Mouse (Mus musculus) stomach, postnatal 0 days (tissue): ENCODE data around the gene Trappc5. TPM values are rescaled to one million over a fixed set of nuclear protein-coding genes. Genes with fewer than 3 reads are reported as not detected.
A peak's percentile ranks its signal among the peaks of the same experiment; 100 is the strongest.

Source experiments
- ATAC-seq: fragments of 200-750 bp; cut with Nextera tagmentation; 2 replicates; pipeline ENCODE4 v1.8.0; 2017; ENCODE audit not compliant: low FRiP score, low TSS enrichment
- DNase-seq: peaks from one replicate; pipeline ENCODE4 v3.0.0-alpha.2; 2016; ENCODE audit warnings: low spot score
- H3K27ac ChIP-seq: fragments of 300-500 bp; sonication (generic); replicated peaks from 2 replicates; pipeline ENCODE4 v1.5.1; 2014; ENCODE audit warnings: mild to moderate bottlenecking, control low read depth
- H3K27me3 ChIP-seq: fragments of 300-500 bp; sonication (generic); 2 replicates; pipeline ENCODE4 v1.6.1; 2014; ENCODE audit warnings: low read length; ENCODE audit not compliant: control insufficient read depth, insufficient read depth
- H3K36me3 ChIP-seq: fragments of 300-500 bp; sonication (generic); 2 replicates; pipeline ENCODE4 v1.6.1; 2014; ENCODE audit warnings: low read length, mixed read lengths; ENCODE audit not compliant: control insufficient read depth, insufficient read depth
- H3K4me1 ChIP-seq: fragments of 300-500 bp; sonication (generic); replicated peaks from 2 replicates; pipeline ENCODE4 v1.6.1; 2014; ENCODE audit warnings: antibody characterized with exemption; ENCODE audit not compliant: control insufficient read depth, insufficient read depth
- H3K4me2 ChIP-seq: fragments of 300-500 bp; sonication (generic); replicated peaks from 2 replicates; pipeline ENCODE4 v1.6.1; 2014; ENCODE audit warnings: low read depth, mild to moderate bottlenecking, control low read depth, moderate library complexity
- H3K4me3 ChIP-seq: fragments of 300-500 bp; sonication (generic); 2 replicates; pipeline ENCODE4 v1.5.1; 2014; ENCODE audit warnings: low read depth, low read length, control low read depth
- H3K9ac ChIP-seq: fragments of 300-500 bp; sonication (generic); 2 replicates; pipeline ENCODE4 v1.6.1; 2014; ENCODE audit warnings: mild to moderate bottlenecking, low read length, control low read depth, mixed read lengths
- H3K9me3 ChIP-seq: fragments of 300-500 bp; sonication (generic); 2 replicates; pipeline ENCODE4 v1.6.1; 2016; ENCODE audit warnings: low read length; ENCODE audit not compliant: control insufficient read depth
- CTCF ChIP-seq: IDR thresholded peaks from 2 replicates; pipeline ENCODE4 v1.5.1; 2016; ENCODE audit warnings: antibody characterized with exemption, low read depth, mild to moderate bottlenecking, moderate library complexity
- EP300 ChIP-seq: optimal IDR thresholded peaks from 2 replicates; pipeline ENCODE3; 2016; ENCODE audit warnings: antibody characterized with exemption
- WGBS: fragments of 180-500 bp; shearing (Covaris S2); extraction: QIAGEN DNeasy Blood & Tissue Kit; methylation state at CpG from one replicate; pipeline ENCODE4 v1.1.7; 2014; 5-methylcytosine and 5-hydroxymethylcytosine counted together
- polyA plus RNA-seq: library from polyadenylated mRNA; unstranded; fragments of >200 nt; fragmentation: Nextera tagmentation; extraction: Ambion mirVana; gene quantifications from 2 replicates; pipeline ENCODE4 v1.2.1, GENCODE M21; 2015

Trappc5 gene
- polyA plus RNA-seq, 1 experiment from 2014 or later, result 27.9 TPM

DNA sequence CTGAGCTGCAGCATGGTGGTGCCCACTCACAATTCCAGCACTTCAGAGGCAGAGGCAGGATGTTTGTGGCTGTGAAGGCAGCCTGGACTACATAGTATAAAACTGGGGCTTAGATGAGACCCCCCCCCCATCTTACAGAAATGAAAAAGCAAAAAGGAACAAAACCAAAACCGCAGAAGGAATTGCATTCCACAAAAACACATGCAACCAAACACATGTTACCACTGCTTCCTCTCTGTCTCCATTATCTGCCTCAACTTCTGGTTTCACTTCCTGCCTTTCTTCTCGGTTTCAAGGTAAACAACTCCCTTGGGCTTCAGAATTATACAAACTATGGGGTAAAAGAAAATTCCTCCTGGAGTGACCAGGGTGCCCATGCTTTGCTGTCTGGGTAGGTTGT is 35.5 kb downstream of the Trappc5 start:
- no peaks in the 10 kb centered on the region for H3K4me1 ChIP-seq
- H3K27ac ChIP-seq, result no peak overlapping the region
- ATAC-seq (no peak), DNase-seq (no peak)
- 30% methylated on average over 2 of the region's 2 CpGs for WGBS
- no peaks in the 10 kb centered on the region for H3K9me3 ChIP-seq
- H3K9ac ChIP-seq, result no peak overlapping the region
- TF ChIP-seq CTCF (no peak), EP300 (no peak)
- H3K36me3 ChIP-seq, result no peaks in the 10 kb centered on the region
- no peak overlapping the region for H3K4me3 ChIP-seq
- no peaks in the 10 kb centered on the region for H3K27me3 ChIP-seq
- no peak overlapping the region for H3K4me2 ChIP-seq

DNA sequence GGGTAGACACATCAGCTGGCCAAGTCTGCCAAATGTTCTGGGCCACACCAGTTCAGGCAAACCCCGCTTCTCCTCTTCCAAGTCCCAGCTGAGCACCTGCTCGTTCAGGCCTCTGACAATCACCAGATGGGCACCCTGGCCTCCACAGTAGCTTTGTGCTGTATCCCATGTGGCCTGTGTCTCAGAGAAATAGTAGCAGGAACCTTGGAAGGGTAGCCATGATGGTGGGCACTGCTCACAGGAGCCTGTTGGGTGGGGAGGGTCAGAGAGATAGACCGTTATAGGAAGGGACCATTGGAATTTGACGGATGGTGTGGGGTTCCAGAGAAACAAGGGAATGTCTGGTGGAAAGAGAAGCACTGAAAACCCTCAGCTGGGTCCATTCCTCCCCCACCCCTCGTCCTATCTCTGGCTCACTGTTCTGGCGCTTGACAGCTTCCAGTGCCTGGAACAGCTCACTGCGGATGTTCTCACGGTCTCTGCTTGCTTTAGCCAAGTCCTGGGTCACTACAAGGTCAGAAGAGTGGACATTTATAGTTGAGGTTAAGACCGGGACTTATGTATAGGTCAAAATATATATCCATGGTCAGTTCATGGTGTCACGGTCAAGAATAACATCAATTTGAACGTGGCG is 41.3 kb downstream of the Trappc5 start:
- Histone ChIP-seq H3K9me3 (no peaks in the 10 kb centered on the region), H3K27ac (no peak overlapping the region), H3K9ac (no peak overlapping the region), H3K36me3 (no peaks in the 10 kb centered on the region), H3K4me2 (no peak overlapping the region), H3K27me3 (no peaks in the 10 kb centered on the region), H3K4me3 (no peak overlapping the region), H3K4me1 (no peaks in the 10 kb centered on the region)
- no peak for DNase-seq
- TF ChIP-seq EP300 (no peak), CTCF (no peak)
- 65% methylated on average over 12 of the region's 12 CpGs for WGBS
- ATAC-seq, result no peak

DNA sequence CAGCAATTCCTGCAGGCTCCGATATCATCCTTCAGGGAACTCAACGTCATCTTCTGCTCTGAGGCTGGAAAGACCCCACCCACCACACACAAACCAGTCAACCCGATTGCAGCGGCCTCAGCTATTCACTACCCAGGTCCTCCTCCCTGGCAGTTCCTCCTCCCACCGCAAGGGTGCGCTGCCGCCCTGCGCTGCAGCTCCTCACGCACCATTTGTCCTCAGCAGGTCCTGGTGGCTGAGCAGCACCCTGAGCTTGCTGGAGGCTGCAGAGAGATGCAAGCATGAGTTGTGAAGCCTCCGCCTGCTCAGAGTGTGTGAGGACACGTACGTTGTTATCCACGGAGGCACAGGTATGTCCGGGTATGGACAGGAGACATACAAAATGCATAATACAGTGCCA is 42.5 kb downstream of the Trappc5 start:
- no peaks in the 10 kb centered on the region for H3K27me3 ChIP-seq
- 17% methylated on average over 14 of the region's 14 CpGs for WGBS
- H3K9ac ChIP-seq, result no peak overlapping the region
- H3K4me2 ChIP-seq, result no peak overlapping the region
- ATAC-seq (peak; percentile 69), DNase-seq (peak; percentile 63)
- H3K27ac ChIP-seq, result no peak overlapping the region
- TF ChIP-seq CTCF, result peak; percentile 91
- no peak for TF ChIP-seq EP300
- H3K4me1 ChIP-seq, result no peaks in the 10 kb centered on the region
- no peaks in the 10 kb centered on the region for H3K9me3 ChIP-seq
- H3K36me3 ChIP-seq, result no peaks in the 10 kb centered on the region
- H3K4me3 ChIP-seq, result no peak overlapping the region

DNA sequence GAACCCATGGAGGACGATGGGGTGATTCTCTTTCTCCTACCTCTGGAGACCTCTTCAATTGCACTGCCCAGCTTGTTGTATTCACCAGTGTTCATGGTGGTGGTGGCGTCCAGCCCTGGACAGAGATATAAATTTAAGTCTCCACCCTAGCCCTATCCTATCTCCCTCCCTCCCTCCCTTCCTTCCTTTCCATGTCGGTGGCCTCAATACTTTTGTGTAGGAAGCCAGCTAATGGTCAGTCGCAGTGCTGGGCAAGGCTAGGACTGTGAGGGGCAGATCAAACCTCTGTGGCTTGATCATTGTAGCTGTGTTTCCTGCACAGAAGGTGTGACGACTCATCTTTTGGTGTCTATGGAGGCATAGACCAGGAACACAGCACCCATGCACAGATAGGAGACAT is 44.5 kb downstream of the Trappc5 start, which contains the start of gene Clec4g:
TSS of gene Clec4g (minus strand) at position 101 of the 400 bp plus-strand sequence.
- ATAC-seq (no peak), DNase-seq (no peak)
- Histone ChIP-seq H3K9me3 (no peaks in the 10 kb centered on the region), H3K4me3 (no peak within 1 kb of the TSS), H3K27me3 (no peaks in the 10 kb centered on the region), H3K4me2 (no peak within 1 kb of the TSS), H3K4me1 (no peaks in the 10 kb centered on the region), H3K27ac (no peak within 1 kb of the TSS), H3K9ac (no peak within 1 kb of the TSS), H3K36me3 (no peaks in the 10 kb centered on the region)
- TF ChIP-seq CTCF, result no peak
- TF ChIP-seq EP300, result no peak
- WGBS, result 69% methylated on average over 5 of the region's 5 CpGs

DNA sequence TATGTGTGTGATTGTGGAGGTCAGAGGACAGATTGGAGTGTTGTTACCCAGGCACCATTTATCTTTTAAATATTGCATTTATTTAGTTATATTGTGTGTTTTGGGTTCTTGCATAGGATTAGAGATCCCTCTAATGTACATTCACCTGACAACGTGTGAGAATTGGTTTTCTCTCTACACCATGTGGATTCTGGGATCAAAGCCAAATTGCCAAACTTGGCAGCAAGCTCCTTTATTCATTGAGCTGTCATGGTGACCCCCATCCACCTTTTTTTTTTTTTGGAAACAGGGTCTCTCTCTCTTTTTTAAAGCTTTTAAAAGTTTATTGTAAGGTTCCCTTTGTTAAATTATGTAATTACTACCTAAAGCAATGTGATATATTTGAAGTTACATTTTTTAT is 44.9 kb downstream of the Trappc5 start:
- no peaks in the 10 kb centered on the region for H3K36me3 ChIP-seq
- no peaks in the 10 kb centered on the region for H3K9me3 ChIP-seq
- H3K4me1 ChIP-seq, result no peaks in the 10 kb centered on the region
- H3K4me3 ChIP-seq, result no peak overlapping the region
- no peak overlapping the region for H3K27ac ChIP-seq
- 19% methylated on average over 1 of the region's 1 CpGs for WGBS
- H3K4me2 ChIP-seq, result no peak overlapping the region
- TF ChIP-seq EP300, result no peak
- no peak for TF ChIP-seq CTCF
- ATAC-seq (no peak), DNase-seq (no peak)
- no peaks in the 10 kb centered on the region for H3K27me3 ChIP-seq
- H3K9ac ChIP-seq, result no peak overlapping the region

Other genes starting within 250 kb of the Trappc5 start
- 11.6 and 15.4 TPM in 2 replicates for gene Pex11g, start 208.6 kb upstream of the Trappc5 start, polyA plus RNA-seq
- 0.46 and 1.1 TPM in 2 replicates for gene Tex45, start 205.4 kb upstream of the Trappc5 start, polyA plus RNA-seq
- gene Zfp358, start 183.2 kb upstream of the Trappc5 start, polyA plus RNA-seq, result 19.1 and 21.3 TPM in 2 replicates
- gene Mcoln1, start 175.8 kb upstream of the Trappc5 start, polyA plus RNA-seq, result 24.7 and 28.4 TPM in 2 replicates
- 15.4 and 16.0 TPM in 2 replicates for gene Pnpla6, start 160.9 kb upstream of the Trappc5 start, polyA plus RNA-seq
- 0.18 and 0.38 TPM in 2 replicates for gene C330021F23Rik, start 108.3 kb upstream of the Trappc5 start, polyA plus RNA-seq
- gene Camsap3, start 89.0 kb upstream of the Trappc5 start, polyA plus RNA-seq, result 14.2 and 20.1 TPM in 2 replicates
- 23.3 and 25.5 TPM in 2 replicates for gene Xab2, start 55.0 kb upstream of the Trappc5 start, polyA plus RNA-seq
- 143 and 171 TPM in 2 replicates for gene Pet100, start 54.8 kb upstream of the Trappc5 start, polyA plus RNA-seq
- 0.25 TPM in 1 of 2 replicates, not detected in the other for gene Pcp2, start 50.8 kb upstream of the Trappc5 start, polyA plus RNA-seq
- 111 and 121 TPM in 2 replicates for gene Stxbp2, start 45.3 kb upstream of the Trappc5 start, polyA plus RNA-seq
- gene Retn, start 20.5 kb upstream of the Trappc5 start, polyA plus RNA-seq, result not detected in 2 replicates
- gene Mcemp1, start 10.5 kb upstream of the Trappc5 start, polyA plus RNA-seq, result 0.11 and 0.15 TPM in 2 replicates
- 3.4 and 5.3 TPM in 2 replicates for gene Fcor, start 3.9 kb upstream of the Trappc5 start, polyA plus RNA-seq
- gene Fcer2a, start 17.9 kb downstream of the Trappc5 start, polyA plus RNA-seq, result 0.44 and 0.47 TPM in 2 replicates
- 0.10 and 0.21 TPM in 2 replicates for gene Clec4g, start 44.4 kb downstream of the Trappc5 start, polyA plus RNA-seq
- gene Cd209a, start 72.7 kb downstream of the Trappc5 start, polyA plus RNA-seq, result 0.11 and 0.16 TPM in 2 replicates
- gene Cd209e, start 178.0 kb downstream of the Trappc5 start, polyA plus RNA-seq, result not detected in 2 replicates
- gene Cd209d, start 202.3 kb downstream of the Trappc5 start, polyA plus RNA-seq, result not detected in 2 replicates